Mouse (Mus musculus): ENCODE data around the gene Uba1. TPM values are rescaled to one million over a fixed set of nuclear protein-coding genes. Genes with fewer than 3 reads are reported as not detected.
"Not testable (repeated sequence)": the region's sequence is repeated elsewhere in the genome, so short reads cannot be mapped to it uniquely, and the experiment has no call there.

Gene Uba1
- polyA plus RNA-seq, 1 experiment: 353 TPM

GRCm38 (mm10) chrX:20704295-20705082, 46.4 kb downstream of the Uba1 start:
- no peaks in the 10 kb centered on the region for H3K36me3 ChIP-seq (ENCODE audit: control insufficient read depth, insufficient read depth)
- TF ChIP-seq POLR2AphosphoS2 (IDR thresholded peaks at IDR 0.05; ENCODE audit: insufficient read length, low read depth) (peak; percentile 98), CEBPB (IDR thresholded peaks at IDR 0.05; ENCODE audit: insufficient read depth, poor library complexity, severe bottlenecking) (0 out of 2 replicates have a peak, but pooled peaks have one; percentile 57), USF1 (IDR thresholded peaks at IDR 0.05; ENCODE audit: low read depth) (no peak), POLR2A (IDR thresholded peaks at IDR 0.05; ENCODE audit: insufficient read length, low read depth) (peak; percentile 71)
- peak overlapping the region; percentile 47 for H3K4me3 ChIP-seq
- no peaks in the 10 kb centered on the region for H3K27me3 ChIP-seq (ENCODE audit: control insufficient read depth, insufficient read depth, insufficient read length)
- H3K79me2 ChIP-seq (ENCODE audit: control insufficient read depth, insufficient read depth): peaks cover 16% of the 10 kb centered on the region
- peak overlapping the region; percentile 68 for H3K4me2 ChIP-seq (ENCODE audit: low read depth)
- peak overlapping the region; percentile 89 for H3ac ChIP-seq (ENCODE audit: control insufficient read depth, insufficient read length)

GRCm38 (mm10) chrX:20705083-20705402, 46.9 kb downstream of the Uba1 start:
- Histone ChIP-seq H3K27me3 (ENCODE audit: control insufficient read depth, insufficient read depth, insufficient read length) (no peaks in the 10 kb centered on the region), H3K4me2 (ENCODE audit: low read depth) (peak overlapping the region; percentile 62), H3ac (ENCODE audit: control insufficient read depth, insufficient read length) (no peak overlapping the region), H3K36me3 (ENCODE audit: control insufficient read depth, insufficient read depth) (no peaks in the 10 kb centered on the region), H3K79me2 (ENCODE audit: control insufficient read depth, insufficient read depth) (peaks cover 16% of the 10 kb centered on the region), H3K4me3 (peak overlapping the region; percentile 47)
- TF ChIP-seq CEBPB (IDR thresholded peaks at IDR 0.05; ENCODE audit: insufficient read depth, poor library complexity, severe bottlenecking) (no peak), MYOD1 (IDR thresholded peaks at IDR 0.05; ENCODE audit: control insufficient read depth in 1 of 3, insufficient read length in 2 of 3, low read depth in 2 of 3) (no peak), USF1 (IDR thresholded peaks at IDR 0.05; ENCODE audit: low read depth) (peak; percentile 43)

DNA sequence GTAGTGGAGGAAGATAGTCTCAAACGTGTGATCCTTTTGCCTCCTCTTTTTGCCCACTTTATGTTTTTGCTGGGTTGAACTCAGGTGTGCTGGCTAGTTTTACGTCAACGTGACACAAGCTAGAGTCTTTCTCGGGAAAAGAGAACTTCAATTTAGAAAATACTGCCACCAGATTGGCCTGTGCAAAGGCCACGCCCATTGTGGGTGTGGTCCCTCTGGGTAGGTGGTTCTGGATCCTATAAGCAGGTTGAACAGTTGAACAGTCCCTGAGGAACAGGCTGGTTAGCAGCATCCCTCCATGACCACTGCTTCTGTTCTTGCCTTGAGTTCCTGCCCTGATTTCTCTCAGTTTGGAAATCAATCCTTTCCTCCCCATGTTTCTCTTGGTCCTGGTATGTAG, 70.6 kb downstream of the Uba1 start:
- no peak overlapping the region for H3ac ChIP-seq (ENCODE audit: control insufficient read depth, insufficient read length)
- TF ChIP-seq MYOG (IDR thresholded peaks at IDR 0.05; ENCODE audit: control insufficient read depth in 1 of 3, insufficient read depth in 1 of 3, insufficient read length in 2 of 3, low read depth in 2 of 3) (no peak), SRF (IDR thresholded peaks at IDR 0.05; ENCODE audit: control insufficient read depth, insufficient read length, low read depth) (no peak), MAX (IDR thresholded peaks at IDR 0.05; ENCODE audit: low read depth) (no peak), POLR2AphosphoS2 (IDR thresholded peaks at IDR 0.05; ENCODE audit: insufficient read length, low read depth) (no peak)
- H3K4me2 ChIP-seq (ENCODE audit: low read depth): no peak overlapping the region
- no peaks in the 10 kb centered on the region for H3K27me3 ChIP-seq (ENCODE audit: control insufficient read depth, insufficient read depth, insufficient read length)
- H3K79me2 ChIP-seq (ENCODE audit: control insufficient read depth, insufficient read depth): no peaks in the 10 kb centered on the region
- no peaks in the 10 kb centered on the region for H3K36me3 ChIP-seq (ENCODE audit: control insufficient read depth, insufficient read depth)
- H3K4me3 ChIP-seq: no peak overlapping the region

DNA sequence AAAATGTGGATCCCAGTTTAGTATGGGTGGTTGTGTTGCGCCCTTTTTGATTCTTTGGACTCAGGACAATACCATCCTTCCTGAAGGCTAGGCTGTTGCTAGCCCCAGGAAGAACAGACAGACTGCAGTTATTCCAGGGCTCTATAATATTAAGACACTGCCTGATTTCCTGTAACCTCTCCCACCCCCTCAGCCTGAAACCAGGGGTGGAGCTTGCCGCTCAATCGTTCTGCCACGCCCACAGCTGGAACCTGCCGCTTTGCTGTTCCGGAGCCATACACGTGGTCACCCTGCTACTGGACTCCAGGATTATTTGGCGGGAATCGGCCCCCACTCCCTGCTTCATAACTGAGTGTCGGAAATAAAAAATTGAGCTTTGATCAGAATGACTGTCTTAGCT, 71.9 kb downstream of the Uba1 start:
- H3K27me3 ChIP-seq (ENCODE audit: control insufficient read depth, insufficient read depth, insufficient read length); H3K36me3 ChIP-seq (ENCODE audit: control insufficient read depth, insufficient read depth); H3ac ChIP-seq (ENCODE audit: control insufficient read depth, insufficient read length); H3K4me2 ChIP-seq (ENCODE audit: low read depth); H3K79me2 ChIP-seq (ENCODE audit: control insufficient read depth, insufficient read depth); H3K4me3 ChIP-seq: not testable (repeated sequence)

Other genes starting within 250 kb of the Uba1 start
- 1.2 TPM for gene Jade3, start 232.6 kb upstream of the Uba1 start, polyA plus RNA-seq (2012; fragmentation: generic; extraction: Trizol)
- gene Rgn, start 108.5 kb upstream of the Uba1 start, polyA plus RNA-seq (2012; fragmentation: generic; extraction: Trizol): not detected
- 38.1 TPM for gene Rbm10, start 40.8 kb upstream of the Uba1 start, polyA plus RNA-seq (2012; fragmentation: generic; extraction: Trizol)
- 367 TPM for gene Ndufb11, start 40.7 kb upstream of the Uba1 start, polyA plus RNA-seq (2012; fragmentation: generic; extraction: Trizol)
- 113 TPM for gene Cdk16, start 29.6 kb downstream of the Uba1 start, polyA plus RNA-seq (2012; fragmentation: generic; extraction: Trizol)
- 24.5 TPM for gene Usp11, start 45.6 kb downstream of the Uba1 start, polyA plus RNA-seq (2012; fragmentation: generic; extraction: Trizol)
- 66.5 TPM for gene Araf, start 139.5 kb downstream of the Uba1 start, polyA plus RNA-seq (2012; fragmentation: generic; extraction: Trizol)
- gene Timp1, start 211.8 kb downstream of the Uba1 start, polyA plus RNA-seq (2012; fragmentation: generic; extraction: Trizol): 387 TPM

All from myocyte (in vitro differentiated cells).